Mouse (Mus musculus) cerebellum, adult 8-10 months (tissue): ENCODE measurements around the gene Spata2l.
"Not testable (repeated sequence)": the region's sequence is repeated elsewhere in the genome, so short reads cannot be mapped to it uniquely, and the experiment has no call there.

Experiments used
- DNase-seq: peaks from one replicate; pipeline ENCODE4 v3.0.0; 2022

Gene Spata2l

DNA sequence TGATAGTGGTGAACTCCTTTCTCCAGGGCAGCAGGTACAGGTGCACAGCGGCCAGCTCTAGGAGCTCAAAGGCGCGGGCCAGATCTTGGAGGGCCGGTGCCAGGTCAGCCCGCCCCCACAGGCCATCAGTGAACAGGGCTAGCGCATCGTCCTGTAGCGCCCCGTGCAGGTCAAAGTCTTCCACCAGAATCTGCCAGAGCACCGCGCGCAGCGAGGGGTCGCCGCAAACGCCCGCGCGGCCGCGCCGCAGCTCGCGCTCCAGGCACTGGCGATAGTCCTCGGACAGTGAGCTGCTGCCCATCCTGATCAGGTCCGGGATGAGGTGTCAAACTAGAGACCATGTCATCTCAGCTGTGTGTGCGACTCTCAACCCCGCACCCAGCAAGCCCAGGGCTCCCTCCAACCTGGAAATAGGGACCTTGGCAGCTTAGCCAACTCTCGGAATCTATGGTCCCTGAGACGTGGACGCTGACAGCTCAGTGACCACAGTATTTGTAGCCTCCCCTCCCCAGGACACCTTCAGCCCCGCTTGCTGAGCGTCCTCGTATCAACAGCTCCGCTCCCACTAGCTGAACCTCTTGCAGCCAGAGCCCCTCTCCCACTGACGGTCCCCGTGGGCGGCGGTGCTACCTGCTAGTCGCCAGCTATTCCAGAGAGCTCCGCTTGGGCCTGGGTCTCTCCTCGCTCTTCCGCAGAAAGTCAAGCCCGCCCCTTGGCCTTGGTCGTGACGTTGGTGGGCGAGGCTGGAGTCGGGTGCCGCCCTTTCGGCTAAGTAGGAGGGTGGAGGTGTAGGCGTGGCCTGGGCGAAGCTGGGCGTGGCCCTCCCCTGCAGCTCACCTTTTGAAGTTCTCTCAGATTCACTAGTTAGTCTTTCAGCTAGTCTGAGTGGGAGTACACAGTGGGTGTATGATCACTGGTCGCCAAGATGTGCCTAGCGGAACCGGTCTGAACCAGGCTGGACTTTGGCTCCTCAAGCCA, at the start of gene Spata2l:
Gene Spata2l, minus strand, starts transcription at position 714 of the 978 bp plus-strand sequence.
- peak; percentile 82 for DNase-seq

DNA sequence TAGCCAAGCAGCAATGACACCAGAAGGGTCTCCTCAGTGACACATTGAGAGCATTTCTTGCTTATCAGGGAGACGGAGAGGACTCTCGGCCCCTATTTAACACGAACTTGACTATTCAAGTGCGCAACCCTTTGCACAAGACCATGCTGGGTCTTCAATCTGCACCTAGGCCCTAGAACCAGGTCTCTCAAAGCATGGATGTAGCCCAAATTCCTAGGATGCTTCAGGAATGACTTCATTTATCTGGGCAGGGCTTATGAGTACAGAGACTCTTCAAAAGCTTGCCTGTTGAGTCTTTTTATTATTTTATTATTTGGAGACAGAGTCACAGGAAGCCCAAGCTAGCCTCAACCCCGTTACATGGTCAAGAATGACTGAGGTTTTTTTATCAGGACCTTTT, 48.5 kb upstream of the Spata2l start:
- no peak for DNase-seq

DNA sequence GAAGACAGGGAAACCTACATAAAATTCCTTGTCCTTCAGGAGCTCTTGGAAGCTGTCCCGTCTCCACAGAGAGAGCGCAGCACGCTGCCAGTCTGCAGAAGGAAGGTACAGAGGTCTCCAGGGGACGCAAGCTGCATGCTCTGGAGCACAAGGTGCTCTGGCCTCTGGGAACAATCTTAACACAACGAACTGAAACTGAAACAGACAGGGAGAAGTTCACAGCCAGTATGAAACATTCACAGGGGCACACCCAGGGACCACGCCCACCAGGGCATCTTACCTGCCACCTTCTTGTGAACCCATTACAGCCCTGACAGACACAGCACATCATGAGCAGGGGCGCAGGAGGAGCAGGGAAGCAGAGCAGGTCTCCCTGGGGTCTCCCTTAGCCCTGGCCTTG, 48.0 kb upstream of the Spata2l start:
- DNase-seq, result no peak

DNA sequence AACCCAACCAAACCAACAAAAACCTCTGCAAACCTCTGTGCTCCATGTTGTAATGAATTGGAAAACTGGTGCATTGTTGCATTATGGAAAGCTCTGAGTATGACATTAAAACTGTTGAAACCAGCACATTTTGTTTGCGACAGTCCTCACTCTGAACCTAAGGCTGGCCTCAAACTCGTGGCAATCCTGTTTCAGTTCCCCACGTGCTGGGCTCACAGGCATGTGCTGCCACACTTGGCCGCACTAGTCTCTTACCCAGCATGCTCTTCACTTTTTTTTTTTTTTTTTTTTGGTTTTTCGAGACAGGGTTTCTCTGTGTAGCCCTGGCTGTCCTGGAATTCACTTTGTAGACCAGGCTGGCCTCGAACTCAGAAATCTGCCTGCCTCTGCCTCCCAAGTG, 47.0 kb upstream of the Spata2l start:
- DNase-seq, result not testable (repeated sequence)

DNA sequence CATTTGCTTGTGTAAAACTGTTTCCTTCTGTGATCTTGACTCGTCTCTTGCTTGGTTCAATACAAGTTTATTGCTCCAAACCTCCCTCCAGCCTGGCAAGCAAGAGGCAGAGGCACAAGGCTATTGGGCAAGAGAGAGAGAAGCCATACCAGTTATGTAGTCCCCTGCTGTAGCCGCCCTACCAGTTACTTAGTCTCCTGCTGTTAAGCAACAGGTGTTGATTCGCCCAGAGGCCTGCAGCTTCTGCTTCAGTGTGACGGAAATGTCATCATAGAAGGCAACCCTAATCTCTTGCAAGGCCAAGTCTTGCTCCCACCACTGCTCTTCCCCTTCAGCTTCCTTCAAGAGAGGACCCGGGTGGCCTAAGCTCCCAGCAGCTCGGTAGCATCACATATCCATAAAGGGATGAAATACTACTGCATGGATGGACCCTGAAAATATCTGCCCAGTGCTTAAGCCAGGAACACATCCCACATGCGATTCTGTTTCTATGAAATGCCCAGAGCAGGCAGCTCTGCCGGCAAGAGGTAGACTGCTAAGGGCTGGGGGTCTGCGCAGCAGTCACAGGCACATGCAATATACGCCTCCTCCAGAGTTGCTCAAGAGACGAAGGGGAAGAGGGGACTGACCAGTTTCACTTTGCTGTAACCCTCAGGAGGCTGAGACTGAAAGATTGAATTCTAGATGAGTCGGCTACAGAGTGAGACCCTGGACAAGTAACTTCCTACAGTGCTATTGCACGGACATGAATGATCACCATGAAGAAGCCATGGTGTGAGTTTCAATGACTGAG, 44.5 kb upstream of the Spata2l start:
- DNase-seq, result no peak

DNA sequence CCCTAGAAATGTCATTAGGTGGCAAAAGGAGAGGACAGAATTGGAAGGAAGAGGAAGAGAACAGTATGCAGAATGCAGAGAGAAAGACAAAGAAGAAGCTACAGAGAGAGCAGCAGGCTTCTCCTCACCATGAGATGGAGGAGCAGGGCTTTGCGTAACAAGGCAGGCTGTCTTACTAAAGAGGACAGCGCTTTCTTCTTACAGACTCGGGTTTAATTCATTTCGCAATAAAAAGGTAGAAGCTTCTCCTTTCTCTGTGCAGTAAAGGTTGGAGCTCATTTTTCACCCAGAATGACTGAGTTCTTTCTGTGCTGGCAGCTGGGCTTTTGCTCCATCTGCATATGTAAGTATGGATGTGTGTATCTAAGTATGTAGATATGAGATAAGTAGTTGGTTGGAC, 43.8 kb upstream of the Spata2l start:
- DNase-seq, result no peak

DNA sequence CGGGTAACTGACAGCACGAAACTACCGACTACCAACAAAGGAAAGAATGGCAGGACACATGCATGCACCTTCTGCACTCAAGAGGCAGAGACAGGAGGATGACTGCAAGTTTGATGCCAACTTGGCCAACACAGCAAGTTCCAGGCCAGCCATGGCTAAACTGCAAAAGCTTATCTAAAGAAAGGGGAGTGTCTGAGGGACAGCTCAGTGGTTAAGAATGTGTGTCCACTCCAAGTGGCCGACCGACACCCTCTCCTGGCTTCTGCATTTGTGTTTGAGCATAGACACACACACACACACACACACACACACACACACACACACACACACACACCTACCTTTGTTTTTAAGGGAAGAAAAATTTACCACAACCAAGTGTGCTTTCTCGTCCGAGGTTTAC, 42.4 kb upstream of the Spata2l start:
- no peak for DNase-seq

DNA sequence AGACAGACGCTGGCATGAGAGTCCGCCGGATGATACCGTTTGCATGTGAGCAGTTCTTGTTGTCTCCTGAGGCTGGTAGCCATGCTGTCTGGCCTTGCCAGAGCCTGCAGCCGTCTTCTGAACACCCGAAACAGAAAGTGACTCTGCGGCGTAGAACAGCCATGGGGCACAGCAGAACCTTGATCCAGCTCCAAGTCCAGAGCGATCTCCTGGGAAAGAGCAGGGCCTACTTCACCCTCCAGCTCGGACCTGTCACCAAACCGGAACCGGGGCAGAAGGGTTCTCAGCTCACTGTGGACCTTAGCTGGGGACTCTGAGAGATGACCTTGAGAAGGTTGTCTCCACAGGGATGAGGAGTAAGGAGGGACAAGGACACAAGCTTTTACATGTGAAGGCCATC, 39.1 kb upstream of the Spata2l start:
- DNase-seq, result no peak

DNA sequence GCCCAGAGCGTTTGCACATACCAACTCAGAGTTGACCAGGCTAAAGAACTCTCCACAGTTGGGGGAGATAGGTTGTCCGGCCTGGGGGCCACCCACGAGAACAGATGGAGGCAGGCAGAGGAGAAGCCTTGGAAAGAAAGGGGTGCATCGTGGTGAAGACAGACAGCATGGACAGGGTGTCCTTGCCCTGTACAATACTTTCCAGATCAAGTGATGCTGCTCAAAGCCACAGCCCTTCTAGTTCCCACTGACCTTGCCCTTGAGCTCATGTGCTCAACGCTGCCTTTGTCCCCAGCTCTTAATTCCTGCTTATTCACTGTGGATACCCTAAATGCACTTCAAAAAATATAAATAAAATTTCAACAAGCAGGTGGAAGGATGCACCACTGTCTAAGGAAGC, 38.4 kb upstream of the Spata2l start:
- no peak for DNase-seq

DNA sequence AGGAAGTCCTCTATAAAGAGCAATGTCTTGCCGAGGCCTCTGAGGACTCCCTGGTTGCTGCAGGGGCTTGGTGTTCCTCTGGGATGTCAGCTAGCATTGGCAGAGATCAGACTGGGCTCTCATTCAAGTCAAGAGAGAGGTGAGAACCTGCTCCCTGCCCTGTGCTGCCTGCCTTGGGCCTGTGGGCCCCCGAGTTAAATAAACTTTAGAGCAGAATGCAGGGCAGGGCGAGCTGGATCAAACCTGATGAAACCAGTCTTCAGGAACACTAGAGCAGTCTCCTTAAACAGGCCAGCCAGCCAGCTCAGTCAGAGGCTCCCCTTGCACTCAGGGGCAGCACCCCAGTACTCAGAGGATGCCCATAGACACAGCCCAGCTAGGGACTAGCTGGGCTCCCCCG, 35.9 kb upstream of the Spata2l start:
- DNase-seq, result no peak

DNA sequence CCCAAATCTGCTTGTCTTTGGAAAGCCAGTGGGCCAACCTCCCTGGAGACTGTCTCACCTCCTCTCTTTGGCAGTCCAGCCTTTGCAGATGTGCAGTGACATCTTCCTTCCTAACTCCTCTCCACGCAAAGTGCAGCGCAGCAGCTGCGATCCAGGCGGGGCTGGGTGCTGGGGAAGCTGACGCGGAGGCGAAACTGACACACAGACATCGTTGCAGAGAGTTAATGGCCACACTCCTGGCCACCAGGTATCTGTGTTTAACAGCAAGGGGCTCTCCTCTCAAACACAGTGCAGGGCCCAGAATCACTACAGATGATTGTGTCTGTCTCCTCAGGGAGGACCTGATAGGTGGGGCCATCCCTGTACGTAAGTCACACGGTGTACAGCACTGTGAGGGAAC, 35.1 kb upstream of the Spata2l start:
- DNase-seq, result no peak

DNA sequence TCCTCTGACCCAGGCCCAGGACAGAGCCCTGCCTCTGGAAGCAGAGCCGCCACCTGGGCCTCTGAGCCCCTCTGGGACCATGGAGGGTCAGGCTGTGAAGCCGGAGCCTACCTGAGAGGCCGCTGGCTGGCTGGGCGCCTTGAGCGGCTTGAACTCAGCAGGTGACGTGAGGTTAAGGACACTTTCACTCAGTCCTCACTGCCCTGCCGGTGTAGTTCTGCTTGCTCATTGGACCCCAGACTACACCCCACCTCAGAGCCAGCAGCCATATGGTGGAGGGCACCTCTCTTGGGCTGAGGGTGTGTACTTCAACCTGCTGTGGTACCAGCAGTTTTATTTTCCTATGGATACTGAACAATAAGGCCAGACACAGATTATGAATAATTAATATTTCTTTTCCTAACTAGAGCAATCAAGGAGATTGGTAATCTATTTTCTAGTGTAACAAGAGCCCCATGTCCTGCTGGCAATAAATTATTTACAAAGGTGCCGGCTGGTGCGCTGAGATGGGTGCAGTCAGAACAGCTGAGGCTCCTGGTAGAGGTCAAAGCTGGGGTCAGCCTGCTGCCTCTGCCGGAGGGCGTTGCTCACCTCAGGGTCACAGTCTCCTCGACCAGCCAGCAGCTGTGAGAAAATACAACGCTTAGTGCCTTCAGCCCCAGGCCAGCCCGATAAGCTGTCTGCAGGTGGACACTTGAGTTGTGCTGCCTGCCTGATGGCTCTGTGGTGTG, 32.1 kb upstream of the Spata2l start:
- no peak for DNase-seq

DNA sequence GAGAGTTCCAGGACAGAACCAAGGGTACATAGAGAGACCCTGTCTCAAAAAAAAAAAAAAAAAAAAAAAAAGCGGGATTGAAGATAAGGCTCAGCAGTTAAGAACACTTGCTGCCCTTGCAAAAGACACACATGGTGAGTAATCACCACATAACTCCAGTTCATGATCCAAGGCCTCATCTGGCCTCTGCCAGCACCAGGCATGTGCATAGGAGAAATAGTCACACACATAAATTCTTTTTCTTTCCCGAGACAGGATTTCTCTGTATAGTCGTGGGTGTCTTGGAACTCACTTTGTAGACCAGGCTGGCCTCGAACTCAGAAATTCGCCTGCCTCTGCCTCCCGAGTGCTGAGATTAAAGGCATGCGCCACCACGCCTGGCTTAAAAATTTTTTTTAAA, 21.6 kb upstream of the Spata2l start:
- DNase-seq, result not testable (repeated sequence)

DNA sequence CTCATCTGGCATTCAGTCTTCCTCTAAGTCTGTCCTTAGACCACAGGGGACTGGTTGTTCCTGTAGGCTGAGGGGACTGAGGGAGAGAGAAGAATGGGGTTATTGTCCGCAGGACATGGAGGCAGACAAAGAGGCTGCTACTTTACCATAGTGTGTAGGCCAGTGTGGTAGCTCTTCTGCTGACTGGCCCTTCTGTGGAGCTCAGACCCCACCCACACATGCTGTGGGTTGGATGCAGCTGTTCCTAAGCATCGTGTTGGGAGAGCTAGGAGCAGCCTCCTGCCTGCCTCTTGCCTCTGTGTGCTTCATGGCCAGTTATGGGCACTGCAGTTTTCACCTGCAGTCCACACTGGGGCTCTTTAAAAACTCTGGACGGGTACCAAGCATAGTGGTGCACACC, 21.1 kb upstream of the Spata2l start:
- no peak for DNase-seq

DNA sequence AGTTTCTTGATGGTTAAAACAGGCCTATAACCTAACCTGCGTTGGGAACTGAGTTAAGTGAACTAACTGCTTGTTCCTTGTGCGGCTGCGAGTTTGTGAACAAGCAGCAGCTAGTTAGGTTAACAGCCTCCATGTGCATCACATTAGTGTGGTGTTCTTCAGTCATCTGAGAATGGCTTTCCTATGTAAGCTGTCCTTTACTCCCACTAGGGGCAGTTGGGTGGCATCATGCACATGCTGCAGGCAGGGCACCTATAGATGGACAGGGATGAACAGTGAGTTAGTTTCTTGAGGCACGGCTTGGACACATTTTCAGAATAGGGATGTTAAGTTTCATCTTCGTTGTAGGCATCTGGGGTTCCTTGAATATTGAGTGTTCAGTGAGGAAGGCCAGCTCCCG, 19.1 kb upstream of the Spata2l start:
- DNase-seq, result no peak

DNA sequence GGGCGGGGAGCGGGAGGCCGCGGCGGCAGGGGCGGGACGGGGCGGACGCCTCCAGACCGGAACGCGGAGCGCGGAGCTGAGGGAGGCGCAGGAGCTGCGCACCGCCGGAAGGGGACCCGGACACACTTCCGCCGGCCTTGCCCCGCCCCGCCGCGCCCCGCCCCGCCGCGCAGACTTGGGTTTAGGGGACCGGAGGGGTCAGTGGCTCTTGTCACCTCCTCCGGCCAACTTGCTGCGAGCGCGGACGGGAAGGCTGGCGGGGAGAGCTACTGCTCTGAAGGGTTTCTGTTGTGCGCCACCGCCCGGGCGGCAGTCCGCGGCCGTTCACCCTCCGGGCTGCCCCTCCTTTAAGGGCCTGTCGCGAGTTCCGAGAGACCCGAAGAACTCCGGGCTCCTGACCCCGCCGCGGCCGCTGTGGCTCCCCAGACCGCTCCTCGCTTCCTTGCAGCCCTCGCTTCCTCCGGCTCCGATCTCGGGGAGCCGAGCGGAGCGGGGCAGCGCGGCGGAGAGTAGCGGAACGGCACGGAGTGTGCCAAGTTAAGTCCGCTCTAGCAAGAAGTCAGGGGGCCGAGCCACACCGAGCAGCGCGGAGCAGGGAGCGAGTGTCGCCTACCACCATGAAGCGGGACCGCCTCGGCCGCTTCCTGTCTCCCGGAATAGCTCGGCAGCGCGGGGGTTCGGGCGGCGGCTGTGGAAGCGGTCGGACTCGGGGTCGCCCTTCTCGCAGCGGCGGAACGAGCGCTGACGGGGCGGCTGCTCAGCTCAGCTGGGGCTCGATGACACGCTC, 18.3 kb upstream of the Spata2l start, which contains the start of the genes Zfp276 and Vps9d1:
Gene Zfp276, plus strand, starts transcription at position 97 of the 787 bp plus-strand sequence.
Gene Vps9d1, minus strand, starts transcription at position 250 of the 787 bp plus-strand sequence.
- peak; percentile 79 for DNase-seq

DNA sequence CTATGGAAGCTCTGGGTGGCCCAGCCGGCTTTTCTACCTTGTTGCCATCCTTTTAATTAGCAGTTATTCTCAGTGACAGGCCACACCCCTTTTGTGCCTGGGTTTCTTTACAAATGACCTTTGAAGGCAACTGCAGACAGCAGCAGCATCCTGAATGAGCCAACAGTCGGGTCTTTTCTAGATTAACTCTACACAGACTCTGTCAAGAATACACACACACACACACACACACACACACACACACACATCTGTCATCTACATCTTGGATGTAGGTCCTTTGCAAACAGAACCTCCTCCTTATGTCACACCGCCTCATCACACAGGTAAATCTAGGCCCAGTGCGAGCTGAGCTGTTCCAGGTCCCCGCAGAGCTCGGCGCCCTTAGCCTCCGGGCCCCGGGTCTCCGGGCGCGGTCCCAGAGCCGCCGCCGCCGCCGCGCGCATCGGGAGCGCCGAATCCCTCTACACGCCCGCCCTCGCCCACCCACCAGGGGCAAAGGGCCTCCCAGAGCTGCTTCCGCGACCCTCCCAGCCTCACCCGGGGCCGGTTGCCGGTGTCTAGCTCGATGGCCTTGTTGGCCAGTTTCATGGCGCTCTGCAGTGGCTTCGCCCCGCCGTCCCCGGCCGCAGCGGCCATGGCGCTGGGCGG, 17.5 kb upstream of the Spata2l start:
- DNase-seq, result no peak

DNA sequence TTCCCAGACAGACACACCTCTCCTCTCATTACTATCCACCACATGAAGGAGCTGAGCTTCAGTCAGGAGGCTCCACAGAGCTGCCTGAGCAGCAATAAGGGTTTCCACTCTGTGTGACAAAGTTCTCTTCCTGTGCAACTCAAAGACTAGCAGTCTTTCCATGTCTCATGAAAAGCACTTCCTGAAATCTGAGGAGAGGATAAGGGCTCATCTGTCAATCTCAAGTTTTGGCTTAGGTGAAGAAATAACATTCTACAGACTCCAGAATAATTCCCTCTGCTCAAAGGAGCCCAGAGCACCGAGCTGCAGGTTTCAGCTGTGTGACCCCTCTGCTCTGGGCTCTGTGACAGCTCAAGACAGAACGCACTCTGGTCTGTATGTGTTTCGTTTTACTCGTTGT, 16.9 kb upstream of the Spata2l start:
- DNase-seq, result no peak

DNA sequence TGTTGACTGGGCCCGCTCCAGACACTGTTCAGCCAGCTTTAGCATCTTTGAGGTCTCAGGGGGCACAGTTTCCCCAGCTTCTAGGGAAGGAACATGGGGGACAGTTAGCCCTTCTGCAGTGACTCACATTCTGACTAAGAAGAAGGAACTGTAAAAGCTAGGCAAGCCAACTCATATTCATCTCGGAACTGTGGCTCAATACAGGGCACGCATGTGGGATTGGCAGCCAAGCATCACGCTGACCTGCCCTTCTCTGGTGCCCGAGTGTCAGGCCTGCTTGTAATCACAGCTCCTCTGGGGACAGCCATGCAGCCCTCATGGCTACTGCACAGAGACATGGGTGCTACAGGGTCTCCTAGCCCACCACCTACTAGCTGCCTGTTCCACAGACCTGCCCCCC, 14.9 kb upstream of the Spata2l start:
- DNase-seq, result no peak

DNA sequence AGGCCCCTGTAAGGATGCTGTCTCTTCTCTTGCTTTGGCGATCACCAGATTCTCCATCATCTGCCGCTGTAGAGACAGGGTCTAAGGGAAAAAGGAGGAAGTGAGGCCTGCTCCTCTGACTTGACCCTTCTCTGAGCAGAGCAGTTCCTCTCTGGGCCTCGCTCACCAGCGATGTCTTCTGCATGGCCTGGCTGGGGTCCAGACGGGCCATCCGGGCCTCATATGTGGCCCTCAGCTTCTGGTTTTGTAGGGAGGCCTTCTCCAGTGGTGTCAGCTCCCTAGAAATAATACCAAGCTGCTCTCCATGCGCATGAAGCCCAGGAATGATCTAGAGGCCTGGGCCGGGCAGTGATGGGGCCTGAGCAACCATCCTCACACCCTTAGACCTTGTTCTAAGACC, 12.6 kb upstream of the Spata2l start:
- no peak for DNase-seq

DNA sequence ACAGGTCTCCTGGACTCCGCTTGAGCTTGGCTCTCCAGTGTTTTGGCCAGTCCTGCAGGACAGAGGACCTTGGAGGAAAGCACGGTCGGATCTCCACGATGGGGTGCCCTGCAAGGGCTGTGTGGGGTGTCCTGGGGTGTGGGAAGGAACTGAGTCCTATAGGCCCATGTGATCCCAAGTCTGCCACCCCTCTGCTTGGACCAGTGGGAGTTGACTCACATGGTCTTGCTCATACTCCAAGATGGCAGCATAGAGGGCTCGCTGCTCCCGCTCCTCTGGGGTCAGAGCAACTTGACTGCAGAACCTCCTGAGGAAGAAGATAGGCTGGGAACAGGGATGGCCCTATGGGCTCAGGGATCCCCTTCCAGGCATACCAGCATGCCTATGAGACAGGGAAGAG, 11.7 kb upstream of the Spata2l start:
- no peak for DNase-seq

DNA sequence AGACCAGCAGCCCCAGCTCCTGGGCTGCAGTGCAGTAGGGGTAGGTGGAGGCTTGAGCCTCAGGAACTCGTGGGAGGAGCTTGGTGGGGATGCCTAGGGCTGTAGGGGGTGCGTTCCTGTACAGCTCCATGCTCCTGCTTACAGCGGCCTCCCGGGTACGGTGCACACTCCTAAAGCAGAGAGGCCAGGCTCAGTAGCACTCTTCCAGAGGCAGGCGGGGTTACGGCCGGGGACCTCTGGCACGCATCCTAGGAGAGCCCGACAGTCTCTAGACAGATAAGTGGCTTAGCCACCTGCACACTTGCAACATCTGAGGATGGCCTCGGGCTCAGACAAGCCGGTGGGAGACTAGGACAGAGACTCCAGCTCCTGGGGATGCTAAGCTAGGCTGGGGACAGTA, 9.5 kb upstream of the Spata2l start:
- no peak for DNase-seq
